In genomic region chr10:94588976-94589375, GRCm38 (mm10) we compare ENCODE assay signal across 16 mouse cellular contexts.
"Had no signal": no experiment of that assay in that cellular context is flagged by ENCODE, and none has a peak within 500 bp of the region (broad histone marks: within the 10 kb centered on the region; RNA-seq: fewer than 3 reads in every experiment).

No protein-coding gene starts in this region.

- DNase-seq: lung, adult 18-20 months; lung, embryonic 14.5 days; lung, postnatal 10 days; lung, postnatal 4 days; midbrain, embryonic 14.5 days; retina, postnatal 1 day; right cerebral cortex, postnatal 14 days; thymus, postnatal 14 days; thymus, postnatal 36 days had no signal

- H3K4me2 ChIP-seq: lung, embryonic 14.5 days; midbrain, embryonic 12.5 days; neural tube, embryonic 13.5 days; neural tube, embryonic 15.5 days; stomach, embryonic 15.5 days had no signal

- H3K9ac ChIP-seq: lung, embryonic 14.5 days; midbrain, embryonic 12.5 days; neural tube, embryonic 13.5 days; neural tube, embryonic 15.5 days; stomach, embryonic 15.5 days had no signal

- H3K9me3 ChIP-seq: midbrain, embryonic 12.5 days; neural tube, embryonic 13.5 days; neural tube, embryonic 15.5 days; stomach, embryonic 15.5 days had no signal

- ATAC-seq: midbrain, embryonic 16.5 days had no signal

- H3K4me3 ChIP-seq: midbrain, embryonic 10.5 days; midbrain, embryonic 12.5 days; myocyte; neural tube, embryonic 13.5 days; neural tube, embryonic 15.5 days; stomach, embryonic 15.5 days had no signal

- H3K36me3 ChIP-seq: midbrain, embryonic 10.5 days; midbrain, embryonic 12.5 days; stomach, embryonic 15.5 days had no signal

- H3K4me1 ChIP-seq: stomach, embryonic 15.5 days had no signal

- H3K27ac ChIP-seq: midbrain, embryonic 10.5 days; midbrain, embryonic 12.5 days; neural tube, embryonic 13.5 days; neural tube, embryonic 15.5 days; stomach, embryonic 15.5 days had no signal

- H3K27me3 ChIP-seq: neural tube, embryonic 13.5 days; neural tube, embryonic 15.5 days; stomach, embryonic 15.5 days had no signal
